Mouse (Mus musculus) bone marrow macrophage, adult 2 months (primary cell): ENCODE results near the gene 2010300C02Rik.

Experiments
- CTCF ChIP-seq: IDR thresholded peaks from 2 replicates; pipeline ENCODE4 v1.5.1; 2012; ENCODE audit warnings: low read depth, mild to moderate bottlenecking, low read length, moderate library complexity
- POLR2A ChIP-seq: IDR thresholded peaks from 2 replicates; pipeline ENCODE4 v1.6.1; 2012; ENCODE audit warnings: mild to moderate bottlenecking, low read depth, low read length, borderline replicate concordance

- TF ChIP-seq POLR2A: no peak
- TF ChIP-seq CTCF: no peak
Observed at GRCm38 (mm10) chr1:37622049-37622448, 97.8 kb downstream of the 2010300C02Rik start.
